Mouse (Mus musculus): Measurements from ENCODE around the gene Knl1. TPM values are rescaled to one million over a fixed set of nuclear protein-coding genes. Genes with fewer than 3 reads are reported as not detected.
A peak's percentile ranks its signal among the peaks of the same experiment; 100 is the strongest.

Knl1 gene
- polyA plus RNA-seq, 1 experiment from 2014 or later, result 58.6 TPM

DNA sequence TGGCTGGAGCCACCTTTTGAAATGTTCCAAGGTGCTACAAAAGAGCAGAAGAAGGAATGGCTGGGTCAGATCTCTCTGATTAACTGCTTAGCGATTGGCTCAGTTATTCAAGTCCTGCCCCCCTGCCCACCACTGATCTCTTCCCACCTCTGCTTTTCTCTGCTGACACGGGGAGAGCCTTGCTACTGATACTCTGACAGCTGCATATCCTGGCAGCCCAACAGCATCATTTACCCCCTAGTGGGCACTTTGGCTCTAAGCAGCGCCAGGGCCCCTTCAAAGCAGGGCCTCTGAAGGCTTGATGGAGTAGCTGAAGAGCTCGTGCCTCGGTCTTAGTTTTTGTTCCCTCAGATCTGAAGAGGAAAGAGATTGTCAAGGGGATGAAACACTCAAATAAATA, 27.8 kb upstream of the Knl1 start:
- Histone ChIP-seq H3K9me3 (no peaks in the 10 kb centered on the region; the same call in 1 of the 2 replicates), H3K27ac (peak overlapping the region; percentile 33; the same call in 1 of the 2 replicates), H3K4me3 (no peak overlapping the region), H3K4me1 (peaks cover 8% of the 10 kb centered on the region), H3K27me3 (no peaks in the 10 kb centered on the region), H3K4me2 (0 out of 2 replicates have a peak overlapping the region, but pooled peaks have one; percentile 9), H3K9ac (peak overlapping the region; percentile 58; the same call in 1 of the 2 replicates), H3K36me3 (peaks cover 48% of the 10 kb centered on the region)
- no peak; the same call in 1 of the 2 replicates for ATAC-seq (ENCODE audit: insufficient number of reproducible peaks, insufficient read depth, low FRiP score, low TSS enrichment, low read depth)
- WGBS, result 19% methylated on average over 5 of the region's 5 CpGs

- peaks cover 48% of the 10 kb centered on the region for H3K36me3 ChIP-seq
- H3K4me3 ChIP-seq, result no peak overlapping the region
- 57% methylated on average over 4 of the region's 4 CpGs for WGBS
- H3K27me3 ChIP-seq, result no peaks in the 10 kb centered on the region
- no peak for ATAC-seq (ENCODE audit: insufficient number of reproducible peaks, insufficient read depth, low FRiP score, low TSS enrichment, low read depth)
- H3K27ac ChIP-seq, result no peak overlapping the region
- H3K4me2 ChIP-seq, result no peak overlapping the region
- H3K9me3 ChIP-seq, result no peaks in the 10 kb centered on the region; the same call in 1 of the 2 replicates
- no peak overlapping the region for H3K9ac ChIP-seq
- peaks cover 8% of the 10 kb centered on the region for H3K4me1 ChIP-seq
These were observed 27.4 kb upstream of the Knl1 start for GRCm38 (mm10) chr2:119019538-119019937.

DNA sequence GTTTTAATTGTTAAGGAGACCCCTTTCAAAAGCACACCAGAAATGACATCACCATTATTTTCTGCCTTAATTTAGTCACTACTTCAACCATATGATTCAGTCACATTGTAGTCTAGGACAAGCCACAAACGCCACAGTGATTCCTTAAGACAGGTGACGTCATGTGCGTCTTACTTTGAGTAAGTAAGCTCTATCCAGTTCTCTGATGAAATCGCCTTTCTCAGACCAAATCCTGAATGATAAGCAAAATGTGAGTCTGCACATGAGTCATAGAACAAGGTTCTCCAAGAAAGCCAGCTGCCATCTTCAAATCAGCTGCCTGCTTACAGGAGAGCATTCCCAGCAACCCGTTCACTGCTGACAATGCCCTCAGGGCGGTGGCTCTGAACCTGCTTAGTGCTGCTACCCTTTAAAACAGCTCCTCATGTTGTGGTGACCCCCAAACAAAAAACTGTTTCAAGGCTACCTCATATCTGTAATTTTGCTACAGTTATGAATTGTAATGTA, 23.7 kb upstream of the Knl1 start:
- ATAC-seq (ENCODE audit: insufficient number of reproducible peaks, insufficient read depth, low FRiP score, low TSS enrichment, low read depth), result no peak
- H3K4me2 ChIP-seq, result no peak overlapping the region
- no peak overlapping the region for H3K27ac ChIP-seq
- 87% methylated on average over 6 of the region's 6 CpGs for WGBS
- H3K9me3 ChIP-seq, result no peaks in the 10 kb centered on the region
- peaks cover 55% of the 10 kb centered on the region for H3K36me3 ChIP-seq
- H3K9ac ChIP-seq, result no peak overlapping the region
- peaks cover 12% of the 10 kb centered on the region for H3K4me1 ChIP-seq
- H3K27me3 ChIP-seq, result no peaks in the 10 kb centered on the region
- no peak overlapping the region for H3K4me3 ChIP-seq

DNA sequence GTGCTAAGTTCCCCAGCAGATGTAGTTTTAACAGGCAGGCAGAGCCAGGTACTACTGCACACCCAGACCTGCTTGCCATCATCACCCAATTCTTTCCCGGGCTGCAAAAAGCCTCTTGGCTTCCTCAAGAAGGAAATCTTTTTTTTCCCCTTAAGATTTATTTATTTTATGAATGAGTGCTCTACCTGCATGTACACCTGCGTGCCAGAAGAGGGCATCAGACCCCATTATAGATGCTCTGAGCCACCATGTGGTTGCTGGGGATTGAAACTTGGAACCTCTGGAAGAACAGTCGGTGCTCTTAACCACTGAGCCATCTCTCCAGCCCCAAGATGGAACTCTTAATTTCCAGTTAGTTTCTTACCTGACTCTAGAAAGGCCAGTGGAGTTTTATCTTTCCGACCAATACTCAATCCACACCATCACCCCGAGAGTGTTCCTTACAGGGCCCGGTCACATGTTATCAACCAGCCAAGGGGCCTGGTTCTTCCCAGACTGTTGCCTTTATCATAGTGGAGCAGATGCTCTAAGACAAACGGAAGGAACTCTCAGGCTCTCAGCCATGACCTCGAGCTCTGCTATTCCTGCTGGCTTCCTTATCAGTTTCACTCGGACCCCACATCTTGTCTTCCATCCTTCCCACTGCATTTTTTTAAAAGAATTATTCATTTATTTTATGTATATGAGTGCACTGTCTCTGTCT, 22.2 kb upstream of the Knl1 start:
- Histone ChIP-seq H3K9me3 (no peaks in the 10 kb centered on the region), H3K27ac (no peak overlapping the region), H3K27me3 (no peaks in the 10 kb centered on the region), H3K4me1 (peaks cover 12% of the 10 kb centered on the region), H3K9ac (no peak overlapping the region), H3K4me2 (no peak overlapping the region), H3K4me3 (no peak overlapping the region), H3K36me3 (peaks cover 45% of the 10 kb centered on the region)
- ATAC-seq (ENCODE audit: insufficient number of reproducible peaks, insufficient read depth, low FRiP score, low TSS enrichment, low read depth), result no peak
- WGBS, result 73% methylated on average over 9 of the region's 9 CpGs

DNA sequence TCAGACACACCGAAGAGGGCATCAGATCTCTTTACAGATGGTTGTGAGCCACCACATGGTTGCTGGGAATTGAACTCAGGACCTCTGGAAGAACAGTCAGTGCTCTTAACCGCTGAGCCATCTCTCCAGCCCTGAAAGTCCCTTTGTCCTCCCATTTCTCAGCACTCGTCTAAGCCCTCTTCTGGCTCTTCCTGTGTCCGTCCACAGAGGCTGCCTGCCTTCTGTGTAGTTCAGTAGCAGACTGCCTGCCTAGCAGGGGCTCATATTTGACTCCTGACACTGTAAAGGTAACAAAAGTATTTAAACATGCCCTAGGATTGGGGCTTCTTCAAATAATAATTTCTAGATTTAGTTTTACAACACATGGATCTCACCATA, 21.7 kb upstream of the Knl1 start:
- no peaks in the 10 kb centered on the region for H3K9me3 ChIP-seq

GRCm38 (mm10) chr2:119026951-119027350, 20.0 kb upstream of the Knl1 start:
- no peak overlapping the region for H3K9ac ChIP-seq

More for the DNA sequence above, 21.7 kb upstream of the Knl1 start:
- H3K27ac ChIP-seq, result no peak overlapping the region
- H3K9ac ChIP-seq, result no peak overlapping the region
- peaks cover 42% of the 10 kb centered on the region for H3K36me3 ChIP-seq
- WGBS, result 74% methylated on average over 4 of the region's 4 CpGs
- H3K4me3 ChIP-seq, result no peak overlapping the region
- no peak for ATAC-seq (ENCODE audit: insufficient number of reproducible peaks, insufficient read depth, low FRiP score, low TSS enrichment, low read depth)
- no peaks in the 10 kb centered on the region for H3K27me3 ChIP-seq
- H3K4me1 ChIP-seq, result peaks cover 12% of the 10 kb centered on the region
- H3K4me2 ChIP-seq, result no peak overlapping the region

DNA sequence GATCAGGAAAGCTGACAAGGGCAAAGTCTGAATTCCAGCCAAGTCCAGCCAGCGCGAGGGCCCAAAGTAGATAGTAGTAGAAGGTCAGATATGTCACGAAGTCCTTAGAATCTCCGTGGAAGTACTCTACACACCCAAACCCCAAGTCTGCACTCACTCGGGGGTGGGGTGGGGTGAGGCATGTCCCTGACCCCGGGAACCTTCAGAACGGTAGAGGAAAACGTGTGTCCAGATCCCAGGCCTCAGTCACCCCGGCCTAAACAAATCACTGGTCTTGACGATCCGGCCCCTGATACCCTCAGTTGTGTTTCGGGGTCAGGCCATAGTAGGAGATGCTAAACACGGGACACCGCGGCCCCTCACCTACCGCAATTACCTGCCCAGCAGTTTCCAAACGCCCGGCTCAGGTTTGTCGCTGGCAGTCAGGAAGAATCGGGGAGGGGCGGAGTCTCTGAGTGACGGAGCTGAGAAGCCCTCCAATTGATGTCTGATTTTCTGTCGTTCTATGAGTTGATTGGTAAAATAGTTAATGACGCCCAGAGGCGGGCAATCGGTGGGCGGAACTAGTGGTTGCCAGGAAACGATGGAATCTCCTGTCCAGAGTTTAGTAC, 17.9 kb upstream of the Knl1 start, which contains the start of gene Ccdc32:
Gene Ccdc32, minus strand, starts transcription at position 453 of the 611 bp plus-strand sequence.
- WGBS, result under 1% methylated on average over 28 of the region's 28 CpGs
- peak; percentile 90 for ATAC-seq (ENCODE audit: insufficient number of reproducible peaks, insufficient read depth, low FRiP score, low TSS enrichment, low read depth)
- H3K27me3 ChIP-seq, result no peaks in the 10 kb centered on the region; the same call in 1 of the 2 replicates
- H3K4me2 ChIP-seq, result peak within 1 kb of the TSS; percentile 89
- H3K9me3 ChIP-seq, result no peaks in the 10 kb centered on the region
- H3K27ac ChIP-seq, result 0 out of 2 replicates have a peak within 1 kb of the TSS, but pooled peaks have one; percentile 39
- peaks cover 12% of the 10 kb centered on the region for H3K4me1 ChIP-seq
- peak within 1 kb of the TSS; percentile 78 for H3K9ac ChIP-seq
- peaks cover 17% of the 10 kb centered on the region for H3K36me3 ChIP-seq
- H3K4me3 ChIP-seq, result peak within 1 kb of the TSS; percentile 65

More at GRCm38 (mm10) chr2:119026951-119027350, 20.0 kb upstream of the Knl1 start:
- no peak overlapping the region for H3K4me3 ChIP-seq
- H3K9me3 ChIP-seq, result no peaks in the 10 kb centered on the region
- ATAC-seq (ENCODE audit: insufficient number of reproducible peaks, insufficient read depth, low FRiP score, low TSS enrichment, low read depth), result no peak
- H3K4me1 ChIP-seq, result peaks cover 12% of the 10 kb centered on the region
- H3K27ac ChIP-seq, result no peak overlapping the region
- H3K36me3 ChIP-seq, result peaks cover 30% of the 10 kb centered on the region
- H3K4me2 ChIP-seq, result no peak overlapping the region
- H3K27me3 ChIP-seq, result no peaks in the 10 kb centered on the region; the same call in 1 of the 2 replicates
- WGBS, result 93% methylated on average over 4 of the region's 4 CpGs

DNA sequence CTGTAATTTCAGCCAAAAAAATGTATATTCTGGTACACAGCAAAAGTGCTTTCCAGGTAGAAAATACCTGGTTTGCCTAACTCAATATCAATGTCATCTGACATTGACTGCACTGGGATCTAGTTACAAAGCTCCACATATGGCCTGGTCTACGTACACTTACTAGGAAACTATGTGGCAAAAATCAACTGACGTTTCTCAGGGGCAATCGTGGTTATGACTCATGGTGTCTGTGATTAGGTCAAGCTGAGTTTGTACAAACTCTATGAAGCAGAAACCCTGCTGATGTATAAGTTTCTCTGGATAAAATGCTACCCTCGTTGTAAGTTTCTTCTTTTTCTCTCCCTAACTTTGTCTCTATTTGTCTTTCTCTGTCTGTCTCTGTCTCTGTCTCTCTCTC, 14.7 kb upstream of the Knl1 start:
- H3K36me3 ChIP-seq, result peaks cover 5% of the 10 kb centered on the region
- no peak overlapping the region for H3K27ac ChIP-seq
- 53% methylated on average over 4 of the region's 4 CpGs for WGBS
- H3K4me2 ChIP-seq, result no peak overlapping the region
- ATAC-seq (ENCODE audit: insufficient number of reproducible peaks, insufficient read depth, low FRiP score, low TSS enrichment, low read depth), result no peak
- H3K9me3 ChIP-seq, result no peaks in the 10 kb centered on the region
- peaks cover 23% of the 10 kb centered on the region for H3K4me1 ChIP-seq
- no peaks in the 10 kb centered on the region; the same call in 1 of the 2 replicates for H3K27me3 ChIP-seq
- H3K9ac ChIP-seq, result no peak overlapping the region
- no peak overlapping the region for H3K4me3 ChIP-seq

DNA sequence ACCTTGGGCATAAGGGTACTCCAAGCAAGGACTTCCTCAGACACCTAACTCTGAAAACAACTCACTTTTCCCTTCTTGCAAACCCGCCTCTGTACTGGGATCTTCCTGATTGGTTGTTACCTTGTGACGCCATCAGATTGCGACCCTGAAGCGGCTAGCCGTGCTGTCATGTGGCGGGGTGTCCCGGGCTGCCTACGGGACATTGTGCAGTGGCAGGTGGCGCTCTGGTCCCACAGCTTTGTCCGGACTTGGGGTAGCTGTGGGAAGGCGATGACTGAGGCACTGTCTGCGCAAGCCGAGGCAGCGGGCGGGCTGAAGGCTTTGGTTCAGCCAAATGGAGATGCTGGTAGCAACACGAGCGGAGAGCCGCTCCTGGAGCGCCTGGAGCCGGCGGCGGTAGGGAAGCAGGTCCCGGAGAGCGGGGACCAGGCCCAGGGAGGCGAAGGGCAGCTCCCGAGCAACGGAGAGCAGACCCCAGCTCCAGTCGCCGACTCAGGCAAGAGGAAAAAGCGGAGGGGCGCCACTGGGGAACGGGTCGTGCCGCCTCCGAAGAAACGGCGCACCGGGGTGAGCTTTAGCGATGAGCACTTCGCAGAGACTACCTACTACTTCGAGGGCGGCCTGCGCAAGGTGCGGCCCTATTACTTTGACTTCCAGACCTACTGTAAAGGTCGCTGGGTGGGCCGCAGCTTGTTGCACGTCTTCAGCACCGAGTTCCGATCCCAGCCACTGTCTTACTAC, 12.1 kb upstream of the Knl1 start, which contains the start of gene Rpusd2:
Gene Rpusd2, plus strand, starts transcription at position 135 of the 741 bp plus-strand sequence.
- peak within 1 kb of the TSS; percentile 79 for H3K27ac ChIP-seq
- H3K4me1 ChIP-seq, result peaks cover 11% of the 10 kb centered on the region
- no peaks in the 10 kb centered on the region for H3K9me3 ChIP-seq
- peaks cover 26% of the 10 kb centered on the region for H3K36me3 ChIP-seq
- H3K9ac ChIP-seq, result peak within 1 kb of the TSS; percentile 88
- H3K4me2 ChIP-seq, result peak within 1 kb of the TSS; percentile 90
- under 1% methylated on average over 49 of the region's 49 CpGs for WGBS
- ATAC-seq (ENCODE audit: insufficient number of reproducible peaks, insufficient read depth, low FRiP score, low TSS enrichment, low read depth), result peak; percentile 85
- H3K27me3 ChIP-seq, result no peaks in the 10 kb centered on the region; the same call in 1 of the 2 replicates
- peak within 1 kb of the TSS; percentile 98 for H3K4me3 ChIP-seq

DNA sequence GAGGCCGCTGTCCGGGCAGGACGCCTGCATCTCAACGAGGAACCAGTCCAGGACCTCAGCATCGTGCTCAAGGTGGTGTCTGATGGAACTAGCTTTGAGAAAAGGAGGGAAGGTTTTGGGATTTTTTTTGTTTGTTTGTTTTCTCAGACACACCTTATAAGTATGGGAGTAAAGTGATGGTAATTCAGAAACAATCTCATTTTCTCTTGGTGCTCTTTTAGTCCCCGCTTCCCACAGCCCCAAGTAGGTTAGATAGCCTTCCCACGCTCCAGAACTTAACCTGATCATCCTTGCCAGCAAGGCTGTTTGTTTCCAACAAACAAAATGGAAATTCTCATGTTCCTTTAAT, 11.5 kb upstream of the Knl1 start:
- Histone ChIP-seq H3K27ac (peak overlapping the region; percentile 79), H3K4me1 (peaks cover 11% of the 10 kb centered on the region), H3K4me2 (peak overlapping the region; percentile 90), H3K36me3 (peaks cover 28% of the 10 kb centered on the region), H3K9me3 (no peaks in the 10 kb centered on the region), H3K27me3 (no peaks in the 10 kb centered on the region; the same call in 1 of the 2 replicates), H3K4me3 (peak overlapping the region; percentile 98), H3K9ac (peak overlapping the region; percentile 88)
- WGBS, result 11% methylated on average over 7 of the region's 7 CpGs
- ATAC-seq (ENCODE audit: insufficient number of reproducible peaks, insufficient read depth, low FRiP score, low TSS enrichment, low read depth), result no peak

DNA sequence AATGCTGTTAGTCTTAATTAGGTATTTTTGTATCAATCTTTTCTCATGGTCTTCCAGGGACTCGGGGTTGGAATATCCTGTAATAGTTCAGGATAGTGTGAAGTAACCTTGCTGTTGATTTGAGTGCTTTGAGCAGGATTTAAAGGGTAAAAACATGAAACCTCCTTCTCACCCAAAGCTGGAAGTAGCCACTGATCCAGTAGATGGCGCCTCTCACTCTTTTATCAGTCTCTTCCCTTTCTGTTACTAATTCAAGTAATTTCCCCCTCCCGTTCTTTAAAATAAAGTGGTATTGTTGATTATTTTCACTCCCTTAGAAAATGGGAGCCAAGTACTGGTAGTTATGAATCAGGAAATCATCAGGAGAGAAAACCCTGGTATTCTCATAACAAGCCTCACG, 6.0 kb upstream of the Knl1 start:
- Histone ChIP-seq H3K27ac (no peak overlapping the region), H3K9me3 (no peaks in the 10 kb centered on the region), H3K27me3 (no peaks in the 10 kb centered on the region), H3K4me3 (no peak overlapping the region), H3K4me2 (no peak overlapping the region), H3K36me3 (peaks cover 40% of the 10 kb centered on the region), H3K9ac (no peak overlapping the region), H3K4me1 (peaks cover under 1% of the 10 kb centered on the region)
- ATAC-seq (ENCODE audit: insufficient number of reproducible peaks, insufficient read depth, low FRiP score, low TSS enrichment, low read depth), result no peak
- WGBS, result 46% methylated on average over 4 of the region's 4 CpGs
